Mouse (Mus musculus) midbrain, postnatal 0 days (tissue): ENCODE measurements around the gene R3hcc1l. TPM values are rescaled to one million over a fixed set of nuclear protein-coding genes. Genes with fewer than 3 reads are reported as not detected.

ENCODE experiments used
- ATAC-seq: fragments of 200-750 bp; cut with Nextera tagmentation; 2 replicates; pipeline ENCODE4 v1.8.0; 2017; ENCODE audit warnings: moderate number of reproducible peaks, mild to moderate bottlenecking, moderate TSS enrichment, moderate library complexity; ENCODE audit not compliant: low FRiP score
- DNase-seq: peaks from one replicate; pipeline ENCODE4 v3.0.0-alpha.2; 2015; ENCODE audit warnings: low spot score
- H3K27ac ChIP-seq: fragments of 300-500 bp; sonication (generic); 2 replicates; pipeline ENCODE4 v1.5.1; 2014; ENCODE audit warnings: low read depth, mild to moderate bottlenecking, low read length, mixed read lengths
- H3K27me3 ChIP-seq: fragments of 300-500 bp; sonication (generic); 2 replicates; pipeline ENCODE4 v1.6.1; 2014; ENCODE audit warnings: low read length, control low read depth, mixed read lengths; ENCODE audit not compliant: insufficient read depth
- H3K36me3 ChIP-seq: fragments of 300-500 bp; sonication (generic); 2 replicates; pipeline ENCODE4 v1.6.1; 2014; ENCODE audit warnings: low read length, control low read depth, mixed read lengths; ENCODE audit not compliant: insufficient read depth
- H3K4me1 ChIP-seq: fragments of 300-500 bp; sonication (generic); 2 replicates; pipeline ENCODE4 v1.6.1; 2014; ENCODE audit warnings: mild to moderate bottlenecking, control low read depth, antibody characterized with exemption, low read length, mixed read lengths; ENCODE audit not compliant: insufficient read depth
- H3K4me2 ChIP-seq: fragments of 300-500 bp; sonication (generic); 2 replicates; pipeline ENCODE4 v1.6.1; 2014; ENCODE audit warnings: low read depth, mild to moderate bottlenecking, low read length, mixed read lengths; ENCODE audit not compliant: poor library complexity, severe bottlenecking
- H3K4me3 ChIP-seq: fragments of 300-500 bp; sonication (generic); 2 replicates; pipeline ENCODE4 v1.5.1; 2014; ENCODE audit warnings: low read depth, mild to moderate bottlenecking, low read length, moderate library complexity
- H3K9ac ChIP-seq: fragments of 300-500 bp; sonication (generic); replicated peaks from 2 replicates; pipeline ENCODE4 v1.6.1; 2014; ENCODE audit warnings: mild to moderate bottlenecking, low read length, moderate library complexity, mixed read lengths; ENCODE audit not compliant: poor library complexity, severe bottlenecking
- H3K9me3 ChIP-seq: fragments of 300-500 bp; sonication (generic); 2 replicates; pipeline ENCODE4 v1.6.1; 2016; ENCODE audit warnings: low read length, control low read depth
- CTCF ChIP-seq: IDR thresholded peaks from 2 replicates; pipeline ENCODE4 v1.5.1; 2016; ENCODE audit warnings: antibody characterized with exemption, mild to moderate bottlenecking
- WGBS: fragments of 180-500 bp; shearing (Covaris S2); extraction: QIAGEN DNeasy Blood & Tissue Kit; methylation state at CpG from one replicate; pipeline ENCODE4 v1.1.7; 2014; 5-methylcytosine and 5-hydroxymethylcytosine counted together
- polyA plus RNA-seq: library from polyadenylated mRNA; unstranded; fragments of >200 nt; fragmentation: Nextera tagmentation; extraction: Ambion mirVana; gene quantifications from 2 replicates; pipeline ENCODE4 v1.2.1, GENCODE M21; 2015
- total RNA-seq: library from RNA; depleted of rRNA; stranded (reverse); fragments of >200 nt; gene quantifications from 2 replicates; pipeline ENCODE4 v1.2.3, GENCODE M21; 2014; rRNA removed

Gene R3hcc1l
- 7.7 and 12.9 TPM in 2 replicates for total RNA-seq
- 9.8 and 9.9 TPM in 2 replicates for polyA plus RNA-seq

GRCm38 (mm10) chr19:42518620-42519310 is at the start of gene R3hcc1l:
Gene R3hcc1l (plus strand): TSS chr19:42518759.
- Histone ChIP-seq H3K36me3 (no peaks in the 10 kb centered on the region), H3K9me3 (no peaks in the 10 kb centered on the region), H3K27me3 (no peaks in the 10 kb centered on the region), H3K4me1 (peaks cover 7% of the 10 kb centered on the region), H3K27ac (peak within 1 kb of the TSS; percentile 69), H3K9ac (peak within 1 kb of the TSS; percentile 73), H3K4me2 (peak within 1 kb of the TSS; percentile 86), H3K4me3 (peak within 1 kb of the TSS; percentile 94)
- DNase-seq (peak; percentile 96), ATAC-seq (peak; percentile 96)
- peak; percentile 80 for TF ChIP-seq CTCF
- under 1% methylated on average over 49 of the region's 59 CpGs for WGBS

DNA sequence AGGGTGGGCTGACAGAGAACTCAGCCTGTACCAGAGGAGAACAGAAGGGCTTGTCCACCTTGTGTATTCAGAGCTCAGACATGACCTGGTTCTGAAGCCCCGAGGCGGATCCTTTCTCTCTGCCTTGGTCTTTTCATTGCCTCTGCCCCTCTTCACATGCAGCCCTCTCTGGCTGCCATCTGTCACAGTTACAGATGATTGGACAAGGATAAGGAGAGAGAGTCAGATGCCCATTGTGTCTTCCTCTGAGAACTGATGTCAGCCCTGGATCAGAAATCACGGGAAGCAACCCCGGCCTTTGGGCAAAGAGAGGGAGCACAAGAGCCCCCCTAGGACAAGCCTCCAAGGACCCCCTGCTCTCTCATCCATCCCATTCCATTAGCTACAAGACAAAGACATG is 47.0 kb upstream of the R3hcc1l start:
- no peak overlapping the region for H3K27ac ChIP-seq

GRCm38 (mm10) chr19:42472831-42473230 is 45.7 kb upstream of the R3hcc1l start:
- TF ChIP-seq CTCF, result no peak
- H3K36me3 ChIP-seq, result no peaks in the 10 kb centered on the region
- no peak overlapping the region for H3K4me3 ChIP-seq
- no peak overlapping the region for H3K9ac ChIP-seq
- WGBS, result 30% methylated on average over 11 of the region's 11 CpGs
- no peak for DNase-seq
- H3K27me3 ChIP-seq, result no peaks in the 10 kb centered on the region
- no peak overlapping the region for H3K4me2 ChIP-seq
- H3K4me1 ChIP-seq, result no peaks in the 10 kb centered on the region
- no peaks in the 10 kb centered on the region for H3K9me3 ChIP-seq
- no peak overlapping the region for H3K27ac ChIP-seq
- no peak for ATAC-seq

More for the DNA sequence above, 47.0 kb upstream of the R3hcc1l start:
- peak; percentile 62 for DNase-seq
- Histone ChIP-seq H3K4me2 (no peak overlapping the region), H3K9me3 (no peaks in the 10 kb centered on the region), H3K9ac (no peak overlapping the region), H3K27me3 (no peaks in the 10 kb centered on the region), H3K4me3 (no peak overlapping the region), H3K36me3 (no peaks in the 10 kb centered on the region), H3K4me1 (no peaks in the 10 kb centered on the region)
- WGBS, result 51% methylated on average over 4 of the region's 4 CpGs
- no peak for TF ChIP-seq CTCF
- no peak for ATAC-seq

GRCm38 (mm10) chr19:42477769-42478168 is 40.8 kb upstream of the R3hcc1l start:
- 71% methylated on average over 5 of the region's 5 CpGs for WGBS
- TF ChIP-seq CTCF, result no peak
- ATAC-seq, result no peak

GRCm38 (mm10) chr19:42478303-42478702 is 40.3 kb upstream of the R3hcc1l start:
- H3K9me3 ChIP-seq, result no peaks in the 10 kb centered on the region
- no peak for ATAC-seq
- DNase-seq, result no peak

More at GRCm38 (mm10) chr19:42477769-42478168, 40.8 kb upstream of the R3hcc1l start:
- no peak overlapping the region for H3K4me2 ChIP-seq
- H3K9ac ChIP-seq, result no peak overlapping the region
- no peaks in the 10 kb centered on the region for H3K27me3 ChIP-seq
- H3K9me3 ChIP-seq, result no peaks in the 10 kb centered on the region
- no peaks in the 10 kb centered on the region for H3K36me3 ChIP-seq
- no peak overlapping the region for H3K4me3 ChIP-seq
- no peak for DNase-seq
- no peak overlapping the region for H3K27ac ChIP-seq
- H3K4me1 ChIP-seq, result no peaks in the 10 kb centered on the region

GRCm38 (mm10) chr19:42485443-42485842 is 33.1 kb upstream of the R3hcc1l start:
- Histone ChIP-seq H3K4me2 (no peak overlapping the region), H3K9me3 (no peaks in the 10 kb centered on the region), H3K27me3 (no peaks in the 10 kb centered on the region), H3K9ac (no peak overlapping the region), H3K4me3 (no peak overlapping the region), H3K36me3 (no peaks in the 10 kb centered on the region), H3K4me1 (no peaks in the 10 kb centered on the region; the same call in 1 of the 2 replicates), H3K27ac (no peak overlapping the region)
- 51% methylated on average over 7 of the region's 7 CpGs for whole genome bisulfite sequencing
- no peak for TF ChIP-seq CTCF
- DNase-seq (peak; percentile 18), ATAC-seq (no peak)

More at GRCm38 (mm10) chr19:42478303-42478702, 40.3 kb upstream of the R3hcc1l start:
- Histone ChIP-seq H3K27ac (no peak overlapping the region), H3K36me3 (no peaks in the 10 kb centered on the region), H3K4me2 (no peak overlapping the region), H3K4me1 (no peaks in the 10 kb centered on the region), H3K4me3 (no peak overlapping the region), H3K27me3 (no peaks in the 10 kb centered on the region), H3K9ac (no peak overlapping the region)
- 33% methylated on average over 12 of the region's 12 CpGs for WGBS
- TF ChIP-seq CTCF, result no peak
